Mouse (Mus musculus): Measurements from ENCODE around the gene Trim10.
"Not testable (repeated sequence)": the region's sequence is repeated elsewhere in the genome, so short reads cannot be mapped to it uniquely, and the experiment has no call there.

Trim10 gene

GRCm38 (mm10) chr17:36861680-36862079 lies 7.7 kb upstream of the Trim10 start:
- DNase-seq: no peak

GRCm38 (mm10) chr17:36866719-36867527 lies 2.5 kb upstream of the Trim10 start, which contains the start of gene Trim15:
Gene Trim15, minus strand, starts transcription at chr17:36867210.
- peak; percentile 7 for DNase-seq

GRCm38 (mm10) chr17:36868836-36869235 lies 538 bp upstream of the Trim10 start:
- no peak for DNase-seq

GRCm38 (mm10) chr17:36869955-36870810 lies 809 bp downstream of the Trim10 start:
- DNase-seq: no peak

GRCm38 (mm10) chr17:36874636-36875035 lies 5.3 kb downstream of the Trim10 start:
- DNase-seq: no peak

GRCm38 (mm10) chr17:36883350-36883749 lies 14.0 kb downstream of the Trim10 start:
- DNase-seq: no peak

GRCm38 (mm10) chr17:36885132-36885790 lies 15.9 kb downstream of the Trim10 start:
- DNase-seq: no peak

GRCm38 (mm10) chr17:36890073-36890903 lies 20.9 kb downstream of the Trim10 start, which contains the start of gene Trim40:
Gene Trim40, minus strand, starts transcription at chr17:36890123.
- no peak for DNase-seq

GRCm38 (mm10) chr17:36891496-36891895 lies 22.1 kb downstream of the Trim10 start:
- not testable (repeated sequence) for DNase-seq

- DNase-seq: peak; percentile 74
These were observed 23.0 kb downstream of the Trim10 start for GRCm38 (mm10) chr17:36892362-36892761.

GRCm38 (mm10) chr17:36893387-36893786 lies 24.0 kb downstream of the Trim10 start:
- no peak for DNase-seq

GRCm38 (mm10) chr17:36896583-36896982 lies 27.2 kb downstream of the Trim10 start:
- DNase-seq: peak; percentile 42

- no peak for DNase-seq
These were observed 27.7 kb downstream of the Trim10 start for GRCm38 (mm10) chr17:36897065-36897464.

GRCm38 (mm10) chr17:36897552-36898205 lies 28.3 kb downstream of the Trim10 start, which contains the start of gene Trim31:
Gene Trim31, plus strand, starts transcription at chr17:36898118.
- DNase-seq: no peak

GRCm38 (mm10) chr17:36899376-36899775 lies 30.0 kb downstream of the Trim10 start:
- no peak for DNase-seq

GRCm38 (mm10) chr17:36900001-36900400 lies 30.6 kb downstream of the Trim10 start:
- DNase-seq: no peak

GRCm38 (mm10) chr17:36900691-36901090 lies 31.3 kb downstream of the Trim10 start:
- DNase-seq: no peak

- no peak for DNase-seq
These were observed 34.3 kb downstream of the Trim10 start for GRCm38 (mm10) chr17:36903651-36904050.

- DNase-seq: peak; percentile 22
These were observed 38.9 kb downstream of the Trim10 start for GRCm38 (mm10) chr17:36908235-36908634.

GRCm38 (mm10) chr17:36909802-36910201 lies 40.4 kb downstream of the Trim10 start:
- DNase-seq: no peak

- DNase-seq: no peak
These were observed 42.7 kb downstream of the Trim10 start for GRCm38 (mm10) chr17:36912031-36912430.
